Mouse (Mus musculus) megakaryocyte-erythroid progenitor cell, adult 5-6 weeks (primary cell): ENCODE results near the gene Mtmr12. TPM values are rescaled to one million over a fixed set of nuclear protein-coding genes. Genes with fewer than 3 reads are reported as not detected.

ENCODE experiments used
- ATAC-seq: replicated peaks from 2 replicates; pipeline ENCODE4 v1.8.0; 2016; ENCODE audit warnings: mild to moderate bottlenecking, inconsistent platforms; ENCODE audit not compliant: severe bottlenecking, poor library complexity, low FRiP score, low TSS enrichment
- total RNA-seq, 2 experiments: library from RNA; stranded (forward) in 1 of 2; stranded (reverse) in 1 of 2; fragments of 200-1000, 215-1000 nt in 1 of 2; fragments of >200 nt in 1 of 2; fragmentation: Nextera tagmentation in 1 of 2; gene quantifications; 2 replicates each; pipeline ENCODE4 v1.2.3; 2014 to 2017

The Mtmr12 gene
- total RNA-seq, 2 experiments from 2014 or later = 15.7 to 21.9 TPM

DNA sequence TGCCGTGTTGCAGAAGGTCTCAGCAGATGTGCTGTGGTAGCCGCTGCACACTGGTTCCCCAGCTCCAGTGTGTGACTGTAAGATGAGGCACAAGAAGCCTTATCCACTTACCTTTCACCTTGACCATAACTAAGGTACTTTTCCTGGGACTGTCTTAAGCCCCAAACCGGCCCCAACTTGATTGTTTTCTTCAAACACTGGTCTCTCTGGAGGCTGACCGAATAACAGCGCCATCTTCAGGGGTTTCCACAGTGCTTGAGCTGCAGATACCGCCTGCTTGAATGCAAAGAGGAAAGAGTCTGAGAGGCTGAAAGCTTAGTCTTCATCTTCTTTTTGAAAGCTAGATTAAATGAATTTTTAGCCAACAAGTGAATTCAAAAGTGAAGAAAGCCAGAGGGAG is 26.6 kb downstream of the Mtmr12 start:
- no peak for ATAC-seq

DNA sequence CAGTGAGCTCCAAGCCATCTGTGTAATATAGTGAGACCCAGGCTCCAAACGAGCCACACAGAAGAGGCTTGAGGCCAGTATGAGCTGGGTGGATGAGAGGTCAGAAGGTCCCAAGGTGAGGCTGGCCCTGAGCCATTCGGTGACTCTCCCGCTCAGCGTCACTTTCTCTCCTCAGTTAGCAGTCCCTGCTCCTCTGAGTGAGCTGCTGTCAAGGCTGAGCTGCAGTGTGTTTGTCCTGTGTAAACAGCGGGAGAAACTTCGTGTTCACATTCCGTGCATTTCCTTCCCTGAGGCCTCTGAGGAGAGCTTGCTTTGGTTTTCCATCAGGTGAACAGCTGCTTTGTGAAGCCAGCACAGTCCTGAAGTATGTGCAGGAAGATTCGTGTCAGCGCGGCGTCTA is 27.6 kb downstream of the Mtmr12 start:
- ATAC-seq = no peak

DNA sequence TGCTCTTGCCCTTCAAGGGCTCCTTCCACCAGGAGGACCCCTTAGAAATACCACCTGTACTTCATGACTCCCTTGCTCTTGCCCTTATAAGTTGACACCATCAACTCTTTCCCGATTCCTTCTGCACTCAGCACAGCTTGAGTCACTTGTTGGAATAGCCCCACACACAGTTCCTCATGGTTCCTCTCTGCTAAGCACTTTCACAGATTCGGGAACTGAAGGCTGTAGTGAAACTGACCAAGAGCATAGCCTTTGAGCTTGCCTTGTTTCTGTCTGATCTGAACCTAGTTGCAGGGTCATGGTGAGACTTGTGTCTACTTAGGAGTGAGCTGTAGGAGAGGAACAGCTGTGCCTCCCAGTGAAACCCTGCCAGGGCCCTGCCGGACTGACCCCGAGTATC is 28.2 kb downstream of the Mtmr12 start:
- ATAC-seq = no peak

DNA sequence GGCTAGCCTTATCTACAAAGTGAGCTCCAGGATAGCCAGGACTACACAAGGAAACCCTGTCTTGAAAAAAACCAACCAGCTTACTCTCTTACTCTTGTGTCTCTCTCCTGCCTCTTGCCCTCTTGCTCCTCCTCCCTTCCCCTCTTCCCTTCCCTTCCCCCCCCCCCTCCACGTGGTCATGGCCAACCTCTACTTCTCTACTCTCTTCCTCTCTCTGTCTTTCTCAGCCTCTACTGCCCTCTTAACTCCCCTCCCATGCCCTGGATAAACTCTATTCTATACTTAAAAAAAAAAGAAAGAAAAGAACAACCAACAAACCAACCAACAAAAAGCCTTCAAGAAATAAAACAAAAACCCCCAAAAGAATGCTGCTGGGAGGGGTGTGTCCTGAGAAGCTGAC is 30.7 kb downstream of the Mtmr12 start:
- no peak for ATAC-seq

DNA sequence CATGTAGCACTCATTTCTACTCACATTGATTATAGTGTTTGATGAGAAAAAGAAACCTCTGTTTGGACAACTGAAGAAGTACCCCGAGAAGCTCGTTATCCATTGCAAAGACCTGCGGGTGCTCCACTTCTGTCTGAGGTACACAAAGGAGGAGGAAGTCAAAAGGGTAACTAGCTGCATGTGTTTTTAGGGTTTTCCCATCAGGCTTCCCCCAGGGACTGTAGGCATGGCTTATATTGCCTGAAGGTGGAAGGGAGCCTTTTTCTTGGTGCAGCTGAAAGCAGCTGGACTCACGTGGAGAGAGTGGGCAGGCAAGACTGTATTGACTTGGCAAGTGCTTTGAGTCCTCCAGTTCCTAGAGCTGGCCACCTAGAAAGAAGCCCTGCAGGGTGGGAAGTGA is 31.2 kb downstream of the Mtmr12 start:
- no peak for ATAC-seq

DNA sequence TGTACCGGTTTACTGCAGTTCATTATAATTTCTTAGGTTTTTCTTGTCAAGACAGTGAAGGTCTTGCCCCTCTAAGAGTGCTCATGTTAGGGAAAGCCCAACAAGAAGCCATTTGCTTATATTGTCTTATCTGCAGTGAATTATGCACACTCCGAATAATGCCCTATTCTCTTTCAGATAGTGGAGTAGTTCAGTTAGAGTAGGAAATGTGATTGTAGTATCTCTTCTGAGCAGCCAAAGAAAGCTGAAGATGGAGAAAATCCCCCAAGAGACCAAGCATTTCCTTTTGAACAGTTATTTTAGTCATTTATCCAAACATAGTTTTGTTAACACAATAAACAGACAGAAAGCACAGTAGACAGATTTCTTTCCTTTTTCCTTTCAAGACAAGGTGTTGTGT is 32.1 kb downstream of the Mtmr12 start:
- ATAC-seq = peak; percentile 74

DNA sequence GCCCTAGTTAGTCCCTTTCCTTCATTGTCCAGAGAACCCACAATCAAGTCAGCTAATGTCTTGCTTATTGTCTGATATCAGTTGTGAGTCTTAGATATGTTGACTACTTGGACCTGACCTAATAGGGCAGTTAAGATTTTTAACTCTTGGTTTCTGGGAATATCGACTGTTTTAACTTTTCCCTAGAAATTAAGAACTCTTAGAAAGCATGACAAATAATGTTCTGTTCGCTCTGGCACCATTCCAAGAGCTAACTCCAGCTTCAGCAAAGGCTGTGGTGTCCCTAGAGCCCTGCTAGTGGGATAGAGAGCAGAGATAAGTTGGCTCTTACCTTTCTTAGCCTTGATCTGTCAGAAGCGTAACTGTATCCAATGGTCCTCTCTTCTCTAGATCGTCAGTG is 32.7 kb downstream of the Mtmr12 start:
- ATAC-seq = 0 out of 2 replicates have a peak, but pooled peaks have one; percentile 9

DNA sequence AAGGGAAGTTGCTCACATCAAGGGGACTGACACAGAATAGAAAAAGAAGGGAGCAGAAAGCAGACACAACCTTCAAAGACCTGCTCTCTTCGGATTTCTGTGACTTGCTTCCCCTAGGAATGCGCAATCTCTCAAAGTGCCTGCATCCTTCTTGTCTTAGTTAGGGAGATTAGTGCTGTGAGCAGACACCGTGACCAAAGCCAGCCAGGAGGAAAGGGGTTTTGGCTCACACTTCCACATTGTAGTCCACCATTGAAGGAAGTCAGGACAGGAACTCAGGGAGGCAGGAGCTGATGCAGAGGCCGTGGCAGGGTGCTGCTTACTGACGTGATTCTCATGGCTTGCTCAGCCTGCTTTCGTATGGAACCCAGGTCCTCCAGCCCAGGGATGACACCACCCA is 33.5 kb downstream of the Mtmr12 start:
- no peak for ATAC-seq

DNA sequence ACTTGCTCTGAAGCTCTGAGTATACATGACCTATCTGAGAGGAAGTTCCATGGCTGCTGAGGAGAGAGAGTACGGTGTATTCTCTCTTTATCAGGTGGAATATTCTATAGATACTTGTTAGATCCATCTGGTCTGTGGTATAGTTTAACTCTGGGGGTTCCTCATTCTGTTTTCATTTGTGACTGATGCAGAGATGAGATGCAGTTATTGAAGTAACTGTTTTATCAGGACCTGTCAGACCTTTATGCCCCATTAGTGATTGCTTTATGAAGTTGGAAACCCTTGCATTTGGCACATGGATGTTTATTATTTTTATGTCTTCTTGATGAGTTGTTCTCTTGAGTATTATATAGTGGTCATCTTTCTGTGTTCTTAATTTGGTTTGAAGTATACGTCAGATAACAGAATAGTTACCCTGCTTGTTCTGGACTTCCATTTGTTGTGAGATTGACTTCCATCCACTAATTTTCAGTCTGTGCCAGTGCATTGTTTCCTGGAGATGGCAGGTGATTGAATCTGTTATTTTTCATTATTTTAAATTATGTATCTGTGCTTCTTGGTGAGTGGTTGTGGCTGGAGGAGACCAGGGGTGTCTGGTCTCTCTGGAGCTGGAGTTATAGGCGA is 36.0 kb downstream of the Mtmr12 start:
- no peak for ATAC-seq

DNA sequence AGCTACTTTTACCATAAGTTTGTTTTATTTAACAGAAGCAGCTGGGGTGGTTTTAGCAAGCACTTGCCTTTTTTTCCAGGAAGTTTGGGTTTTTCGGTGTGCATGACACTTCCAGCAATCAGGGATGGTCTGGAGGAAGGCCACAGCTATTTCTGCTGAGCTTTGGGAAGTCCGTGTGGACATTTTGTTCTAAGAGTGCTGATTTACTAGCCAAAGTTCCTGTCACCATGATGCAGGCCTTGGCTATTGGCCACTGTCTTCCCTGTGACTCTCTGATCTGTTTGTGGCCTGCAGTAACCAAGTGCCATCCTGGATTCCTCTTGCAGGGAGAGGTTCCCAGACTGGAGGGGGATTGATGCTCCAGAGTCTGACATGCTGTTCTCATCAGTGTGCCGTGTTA is 39.0 kb downstream of the Mtmr12 start:
- no peak for ATAC-seq

DNA sequence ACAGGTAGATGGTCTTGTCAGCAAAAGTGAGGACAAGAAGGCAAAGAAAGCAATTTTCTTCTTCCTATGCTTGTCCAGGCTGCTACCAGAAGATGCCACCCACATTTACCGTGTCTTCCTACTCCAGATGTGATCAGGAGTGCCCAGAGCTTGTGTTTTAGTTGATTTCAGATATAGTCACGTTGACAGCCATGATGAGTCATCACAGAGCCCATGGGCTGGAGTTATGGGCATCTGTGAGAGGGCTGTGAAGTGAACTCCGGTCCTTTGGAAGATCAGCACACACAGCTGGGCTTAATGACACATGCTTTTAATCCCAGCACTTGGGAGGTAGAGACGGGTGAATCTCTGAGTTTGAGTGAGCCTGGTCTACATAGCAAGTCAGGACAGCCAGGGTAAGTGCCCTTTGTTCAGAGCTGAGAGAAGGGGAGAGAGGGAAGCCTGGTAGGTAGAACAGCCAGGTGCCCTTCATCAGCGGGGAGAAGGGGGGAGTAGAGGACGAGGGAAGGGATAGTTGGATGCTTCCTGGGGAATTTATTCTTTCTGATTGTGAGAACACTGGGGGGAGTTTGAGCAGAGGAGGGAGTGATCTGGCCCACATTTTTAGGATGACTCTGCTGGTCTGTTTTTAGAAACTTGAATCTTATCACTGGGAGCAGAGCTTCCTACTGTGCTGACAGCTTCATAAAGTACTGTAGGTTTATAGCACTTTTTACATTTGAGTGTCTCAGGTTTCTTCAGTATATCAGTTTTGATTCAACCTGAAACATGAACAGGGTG is 40.9 kb downstream of the Mtmr12 start:
- peak; percentile 76 for ATAC-seq

DNA sequence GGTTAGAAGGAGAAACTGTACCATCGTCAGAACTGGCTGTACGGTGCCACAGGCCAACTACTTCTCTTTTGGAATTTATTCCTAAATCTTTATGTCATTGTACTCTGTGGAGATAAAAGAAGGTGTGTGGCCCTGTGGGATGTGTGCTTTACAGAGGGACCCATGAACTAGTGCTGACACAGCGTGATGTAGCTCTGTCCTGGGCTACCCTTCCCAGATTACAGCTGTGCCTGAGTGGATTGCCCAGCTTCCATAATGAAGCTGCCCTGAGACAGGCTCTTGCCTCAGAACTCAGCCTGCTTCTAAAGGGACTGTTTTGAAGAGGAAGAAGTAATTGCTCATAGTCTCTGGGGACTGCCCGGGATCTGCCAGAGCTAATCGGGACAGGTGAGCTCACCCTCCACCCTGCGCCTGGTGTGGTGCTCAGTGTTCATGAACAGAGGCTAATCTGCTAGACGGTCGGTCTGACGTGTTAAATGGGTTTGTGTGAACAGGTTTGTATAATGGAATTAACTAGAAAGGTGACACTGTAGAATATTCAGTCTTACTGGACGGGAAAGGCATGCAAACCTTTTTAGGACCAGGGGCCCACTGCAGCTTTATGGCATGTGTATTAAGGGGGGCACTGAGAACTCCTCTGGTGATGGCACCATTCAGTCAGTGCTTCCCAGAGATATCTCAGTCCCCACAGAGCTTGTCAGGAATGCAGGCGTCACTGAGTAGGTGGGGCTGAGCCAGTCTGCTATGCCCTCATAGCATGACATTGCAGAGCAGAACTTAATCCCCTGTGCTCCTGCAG is 41.7 kb downstream of the Mtmr12 start:
- peak; percentile 47 for ATAC-seq

DNA sequence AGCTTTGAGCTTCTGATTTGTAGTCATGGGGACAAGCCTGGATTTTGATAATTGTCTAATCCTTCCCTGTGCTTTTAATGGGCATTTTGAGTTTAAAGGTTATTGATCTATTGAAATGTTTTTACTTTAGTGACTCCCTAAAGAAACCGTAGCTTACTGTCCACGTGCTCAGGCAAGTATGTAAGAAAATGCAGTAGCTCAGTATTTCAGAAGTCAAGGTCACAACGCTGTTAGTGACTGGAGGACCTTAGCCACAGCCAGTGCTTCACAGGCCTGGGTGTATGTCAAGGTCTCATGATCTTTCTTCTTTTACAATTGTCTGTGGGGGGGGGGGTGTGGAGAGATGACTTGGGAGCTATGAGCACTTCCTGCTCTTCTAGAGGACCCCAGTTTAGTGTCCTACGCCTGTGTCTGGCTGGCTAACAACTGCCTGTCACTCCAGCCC is 42.4 kb downstream of the Mtmr12 start:
- no peak for ATAC-seq

DNA sequence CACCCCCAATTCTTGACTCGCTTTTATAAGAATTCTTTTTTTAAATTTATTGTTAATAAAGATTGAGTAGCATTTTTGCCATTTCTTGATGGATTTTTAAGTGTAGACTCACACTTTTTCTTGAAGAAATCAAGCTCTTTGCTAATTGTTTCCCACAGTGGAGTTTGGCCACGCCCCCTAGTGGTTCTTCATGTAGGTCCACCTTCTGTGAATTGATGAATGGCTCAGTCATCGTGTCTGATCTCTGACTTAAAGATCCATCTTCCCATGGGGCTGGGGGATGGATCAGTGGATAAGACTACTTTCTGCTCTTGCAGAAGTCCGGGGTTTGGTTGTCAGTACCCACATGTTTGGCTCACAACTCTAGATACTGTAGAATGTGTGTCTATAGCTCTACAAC is 43.5 kb downstream of the Mtmr12 start:
- 0 out of 2 replicates have a peak, but pooled peaks have one; percentile 41 for ATAC-seq

DNA sequence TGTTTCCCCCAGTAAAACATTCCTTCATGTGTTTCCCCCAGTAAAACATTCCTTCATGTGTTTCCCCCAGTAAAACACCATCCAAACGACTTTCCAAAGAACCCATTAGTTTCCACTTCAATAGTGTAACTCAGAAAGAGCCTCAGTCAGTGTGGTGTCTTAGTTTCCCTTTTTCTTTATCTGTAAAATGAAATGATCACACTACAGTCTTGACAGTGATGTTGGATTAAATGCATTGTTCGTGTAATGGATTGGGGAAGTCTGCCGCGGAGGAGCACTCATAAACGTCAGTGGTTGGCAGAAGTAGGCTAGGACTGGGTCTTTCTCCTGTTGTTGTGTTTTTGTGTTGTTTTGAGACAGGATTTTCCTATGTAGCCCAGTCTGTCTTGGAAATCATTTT is 45.5 kb downstream of the Mtmr12 start:
- ATAC-seq = no peak

DNA sequence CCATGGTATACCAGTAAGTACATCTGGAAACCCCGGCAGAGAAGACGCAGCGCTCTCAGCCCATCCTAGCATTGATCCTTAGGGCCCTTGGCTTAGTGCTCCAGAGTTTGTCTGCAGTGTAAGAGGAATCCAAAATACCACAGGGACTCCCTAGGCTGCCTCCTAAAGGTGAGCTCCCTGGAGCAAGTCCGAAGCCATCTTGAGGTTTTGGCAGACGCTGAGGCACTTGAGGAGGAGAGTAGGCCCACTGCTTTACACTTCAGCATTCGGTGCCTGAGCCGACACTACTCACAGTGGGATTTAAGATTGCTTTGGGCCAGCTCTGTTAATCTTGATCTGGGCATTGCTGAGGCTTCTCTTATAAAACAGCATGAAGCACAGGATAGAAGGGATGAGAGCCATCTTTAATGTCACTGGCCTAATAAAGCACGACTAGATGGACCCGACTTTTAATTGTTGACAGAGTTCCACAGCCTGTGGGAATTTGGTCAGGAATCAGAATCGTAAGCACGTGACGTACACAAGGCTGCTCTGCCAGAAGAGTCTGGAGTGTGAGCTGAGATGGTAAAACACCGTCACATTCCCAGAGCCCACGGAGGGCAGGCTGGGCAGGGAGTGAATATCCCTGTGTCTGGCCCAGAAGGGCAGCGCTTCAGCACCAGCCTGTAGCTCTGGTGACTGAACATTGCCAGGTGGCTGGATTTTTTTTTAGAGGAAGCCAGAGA is 46.8 kb downstream of the Mtmr12 start:
- ATAC-seq = no peak

DNA sequence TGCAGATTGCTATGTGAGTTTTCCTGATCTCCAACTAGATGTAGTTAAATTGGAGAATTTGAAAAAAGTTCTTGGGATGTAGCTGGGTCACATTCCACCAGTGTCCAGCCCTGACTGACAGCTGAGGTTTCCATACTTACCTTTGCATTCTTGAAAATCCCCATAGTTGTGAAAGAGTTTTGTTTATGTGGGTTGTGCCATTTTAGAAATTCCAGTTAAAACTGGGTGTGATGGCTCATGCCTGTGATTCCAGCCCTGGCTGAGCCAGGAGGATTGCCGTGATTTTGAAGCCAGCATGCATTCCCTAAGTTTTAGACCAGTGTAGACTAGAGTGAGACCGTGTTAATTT is 47.3 kb downstream of the Mtmr12 start:
- ATAC-seq = no peak

DNA sequence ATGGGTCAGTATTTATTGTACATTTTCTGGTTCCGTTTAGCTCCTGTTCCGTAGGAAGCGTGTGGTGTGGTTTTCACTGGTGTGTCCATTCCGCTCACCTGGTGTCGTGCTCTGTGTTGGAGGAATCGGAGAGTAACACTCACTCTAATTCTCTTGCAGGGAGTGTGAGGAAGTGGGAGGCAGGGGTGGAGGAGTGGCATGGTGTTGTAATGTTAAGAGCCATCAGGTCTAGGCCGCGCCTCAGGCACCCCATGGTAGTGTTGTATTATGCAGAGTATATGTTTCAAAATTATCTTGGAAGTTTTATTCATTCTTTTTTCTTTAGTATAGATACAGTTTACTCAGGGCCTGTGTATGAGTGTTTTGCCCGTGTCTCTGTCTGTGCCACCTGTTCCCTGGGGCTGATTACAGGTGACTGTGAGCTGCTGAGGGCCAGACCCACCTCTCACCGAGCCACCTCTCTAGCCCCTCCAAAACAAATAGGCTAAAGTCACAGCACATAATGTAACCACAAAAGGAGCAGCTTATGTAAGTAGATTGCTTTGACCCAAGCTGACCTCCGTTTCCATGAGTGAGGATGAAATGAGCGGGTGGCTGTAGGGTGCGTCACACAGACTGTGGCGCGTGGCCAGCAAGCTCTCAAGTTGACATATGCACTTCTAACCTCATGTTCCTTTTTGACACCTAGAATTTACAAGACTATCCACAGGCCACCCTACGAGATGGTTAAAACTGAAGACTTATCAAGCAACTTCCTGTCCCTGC is 53.1 kb downstream of the Mtmr12 start:
- no peak for ATAC-seq

DNA sequence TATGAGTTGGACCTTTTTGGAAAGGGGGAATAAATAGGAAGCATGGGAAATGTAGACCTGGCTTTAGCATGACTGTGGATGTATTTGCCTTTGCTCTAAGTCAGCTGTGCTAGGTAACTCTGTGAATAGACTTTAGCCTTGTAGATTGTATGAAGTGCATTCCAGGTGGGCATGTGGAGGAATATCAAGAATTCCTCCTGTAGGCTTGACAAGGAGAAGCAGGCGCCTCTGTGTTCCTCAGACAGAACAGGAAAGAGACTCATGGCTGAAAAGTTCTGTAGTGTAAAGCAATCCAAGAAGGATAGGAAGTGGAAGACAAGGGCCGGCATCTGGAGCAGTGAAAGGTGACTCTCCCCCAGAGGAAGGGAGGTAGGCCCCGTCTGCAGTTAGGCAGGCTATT is 58.2 kb downstream of the Mtmr12 start:
- ATAC-seq = peak; percentile 42
